Mouse (Mus musculus) embryonic stem cell, embryonic (primary cell): ENCODE data around the gene Tmprss13.

Source experiments
- CTCF ChIA-PET, 4 experiments: fragments of 300-600 bp in 2 of 4; fragments of 350-600 bp in 2 of 4; sonication (Branson Sonifier 250); formaldehyde crosslinking; loops; one replicate each; lab custom pipeline; 2022; ENCODE audit warnings: inconsistent platforms in 2 of 4; lab: Charles Lee
- POLR2A ChIA-PET, 4 experiments: fragments of 300-600 bp in 2 of 4; fragments of 350-600 bp in 2 of 4; sonication (Branson Sonifier 250); formaldehyde crosslinking; loops; one replicate each; lab custom pipeline; 2022; ENCODE audit warnings: antibody characterized with exemption in 4 of 4, inconsistent platforms in 1 of 4; lab: Charles Lee

Gene Tmprss13

DNA sequence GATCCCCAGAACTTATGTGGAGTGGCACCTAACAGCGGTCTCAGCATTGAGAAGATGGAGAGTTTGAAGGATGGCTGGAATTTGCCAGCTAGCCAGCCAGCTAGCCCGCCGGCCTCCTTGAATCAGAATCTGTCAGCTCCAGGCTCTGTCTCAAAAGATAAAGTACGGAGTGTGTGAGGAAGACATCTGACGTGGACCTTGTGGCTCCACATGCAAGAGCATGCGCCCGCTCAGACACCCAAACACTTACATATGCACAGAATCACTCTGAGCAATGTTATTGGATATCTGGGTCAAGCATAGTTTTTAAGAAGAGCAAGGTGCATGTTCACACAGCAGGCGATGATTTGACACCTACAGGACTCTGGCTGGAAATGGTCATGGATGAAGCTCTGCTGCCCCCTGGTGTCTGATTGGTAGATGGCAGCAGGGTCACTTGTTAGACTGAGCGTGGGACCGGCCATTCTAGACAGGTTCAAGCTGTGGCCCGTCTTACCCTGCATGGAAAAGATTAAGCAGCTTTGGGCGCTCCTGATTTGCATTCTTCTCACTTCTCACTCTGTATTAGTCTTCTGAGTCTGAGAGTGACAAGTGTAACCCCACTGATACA is 69.6 kb downstream of the Tmprss13 start:
- POLR2A ChIA-PET: interaction anchor here (0.6 to 50.2 kb wide), 42 partner anchors 9 to 791 kb away, joined by 3 to 2905 read pairs (median 5); partner anchors contain the start of genes Fxyd6 (in 3 of the 4) and Fxyd2 (in 2 of the 4)

DNA sequence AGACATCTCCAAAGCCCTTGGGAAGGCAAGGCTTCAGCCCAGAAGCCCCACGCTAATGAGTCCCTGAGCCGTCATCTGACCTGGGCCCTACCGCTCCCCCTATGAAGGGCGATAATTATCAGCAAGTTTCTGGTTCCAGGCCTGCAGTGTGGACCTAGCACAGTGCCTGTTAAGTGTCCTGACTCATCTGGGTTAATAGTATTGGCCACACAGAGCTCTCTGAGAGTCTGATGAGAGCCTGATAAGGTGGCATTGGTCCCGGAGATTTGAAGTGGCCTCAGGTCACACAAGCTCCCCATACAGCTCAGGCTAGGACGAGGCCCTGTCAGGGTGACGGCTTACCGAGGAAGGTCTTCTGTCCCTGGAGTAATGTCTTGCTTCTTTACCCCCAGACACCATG is 70.7 kb downstream of the Tmprss13 start:
- ChIA-PET POLR2A (interaction anchor here (0.5 to 50.2 kb wide), 27 partner anchors 8 to 244 kb away, joined by 3 to 2905 read pairs (median 11); partner anchors contain the start of genes Fxyd6 (in 3 of the 4) and Fxyd2 (in 2 of the 4)), CTCF (interaction anchor here (0.6 to 4.4 kb wide), 24 partner anchors 8 to 1222 kb away, joined by 3 to 72 read pairs (median 10); partner anchors contain the start of gene Fxyd2 (in 1 of the 4))

More for the DNA sequence above, 69.6 kb downstream of the Tmprss13 start:
- CTCF ChIA-PET: interaction anchor here (0.6 to 4.4 kb wide), 63 partner anchors 8 to 549 kb away, joined by 3 to 72 read pairs (median 4); partner anchors contain the start of genes Fxyd6 (in 3 of the 4), Fxyd2 (in 1 of the 4) and Tmprss13 (in 1 of the 4)

DNA sequence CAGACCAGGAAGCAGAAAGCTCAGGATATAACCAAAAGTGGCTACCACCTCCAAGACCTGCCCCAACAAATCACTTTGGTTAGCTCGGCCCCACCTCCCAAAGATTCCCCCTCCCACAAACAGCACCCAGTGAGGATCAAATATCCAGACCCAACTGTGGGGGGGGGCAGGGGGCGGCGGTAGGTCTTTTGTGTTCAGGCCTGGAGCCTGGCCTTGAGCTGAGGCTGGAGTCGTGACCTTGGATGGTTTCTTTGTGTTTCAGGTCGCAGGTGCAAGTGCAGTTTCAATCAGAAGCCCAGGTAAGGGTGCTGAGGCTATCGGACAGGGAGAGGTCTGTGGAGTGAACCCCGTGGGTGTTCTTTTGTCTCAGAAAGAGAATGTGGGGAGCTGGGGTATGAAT is 72.4 kb downstream of the Tmprss13 start:
- CTCF ChIA-PET: interaction anchor here (0.6 to 4.4 kb wide), 19 partner anchors 12 to 580 kb away, joined by 3 to 72 read pairs (median 4); no protein-coding TSS in a partner anchor

DNA sequence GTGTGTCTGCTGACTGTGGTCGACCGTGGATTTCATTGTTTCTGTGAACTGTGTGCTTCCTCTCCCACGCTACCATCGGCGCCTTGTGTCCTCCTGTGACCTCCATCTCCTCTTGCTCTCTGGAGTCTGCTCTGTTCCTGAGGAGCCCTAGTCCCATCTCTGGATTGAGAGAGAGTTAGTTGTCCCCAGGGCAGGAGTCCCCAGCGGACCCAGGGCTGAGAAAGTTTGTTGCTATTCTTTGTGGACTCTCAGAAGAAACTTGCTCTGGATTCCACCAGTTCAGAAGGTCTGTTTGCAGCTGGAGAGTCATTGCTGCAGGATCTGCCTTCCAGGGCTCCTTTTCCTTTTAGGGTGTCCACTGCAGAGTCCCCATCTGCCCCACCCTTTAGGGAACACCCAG is 76.3 kb downstream of the Tmprss13 start:
- CTCF ChIA-PET: interaction anchor here in 2 of 4 experiments (1.1 to 5.4 kb wide), 2 partner anchors 17 to 18 kb away, joined by 5 to 44 read pairs; no protein-coding TSS in a partner anchor
- POLR2A ChIA-PET: interaction anchor here in 3 of 4 experiments (0.7 to 50.2 kb wide), 9 partner anchors 10 to 293 kb away, joined by 3 to 2905 read pairs (median 4); partner anchors contain the start of genes Fxyd2 (in 1 of the 3) and Fxyd6 (in 1 of the 3)

More for the DNA sequence above, 72.4 kb downstream of the Tmprss13 start:
- POLR2A ChIA-PET: interaction anchor here (0.5 to 50.2 kb wide), 46 partner anchors 8 to 449 kb away, joined by 3 to 2905 read pairs (median 6); partner anchors contain the start of genes Fxyd2 (in 3 of the 4) and Fxyd6 (in 3 of the 4)

DNA sequence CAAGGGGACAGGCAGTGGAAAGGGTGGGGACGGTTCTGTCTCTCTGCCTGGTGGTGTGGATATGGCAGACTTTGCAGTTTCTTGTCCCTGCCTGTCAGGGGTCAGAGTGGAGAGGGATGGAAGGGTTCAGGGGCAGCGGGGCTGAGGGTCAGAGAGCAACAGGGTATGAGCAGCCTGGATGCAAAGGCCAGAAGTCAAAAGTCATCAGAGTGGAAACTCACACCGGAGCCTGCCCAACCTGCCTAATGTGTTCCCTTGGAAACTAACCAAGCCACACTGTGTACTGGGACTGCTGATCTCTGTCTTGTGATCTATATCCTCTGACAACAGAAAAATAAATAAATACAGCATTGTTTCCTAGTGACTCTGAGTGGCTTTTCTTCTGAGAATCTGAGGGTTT is 76.9 kb downstream of the Tmprss13 start:
- ChIA-PET CTCF (interaction anchor here in 2 of 4 experiments (1.1 to 5.4 kb wide), 2 partner anchors 16 to 17 kb away, joined by 5 to 44 read pairs; no protein-coding TSS in a partner anchor), POLR2A (interaction anchor here in 3 of 4 experiments (1.1 to 50.2 kb wide), 5 partner anchors 10 to 47 kb away, joined by 4 to 2905 read pairs (median 14); partner anchors contain the start of genes Fxyd2 (in 1 of the 3) and Fxyd6 (in 1 of the 3))
